Comparison of ENCODE assay signal across 8 mouse cellular contexts in the genomic region with DNA sequence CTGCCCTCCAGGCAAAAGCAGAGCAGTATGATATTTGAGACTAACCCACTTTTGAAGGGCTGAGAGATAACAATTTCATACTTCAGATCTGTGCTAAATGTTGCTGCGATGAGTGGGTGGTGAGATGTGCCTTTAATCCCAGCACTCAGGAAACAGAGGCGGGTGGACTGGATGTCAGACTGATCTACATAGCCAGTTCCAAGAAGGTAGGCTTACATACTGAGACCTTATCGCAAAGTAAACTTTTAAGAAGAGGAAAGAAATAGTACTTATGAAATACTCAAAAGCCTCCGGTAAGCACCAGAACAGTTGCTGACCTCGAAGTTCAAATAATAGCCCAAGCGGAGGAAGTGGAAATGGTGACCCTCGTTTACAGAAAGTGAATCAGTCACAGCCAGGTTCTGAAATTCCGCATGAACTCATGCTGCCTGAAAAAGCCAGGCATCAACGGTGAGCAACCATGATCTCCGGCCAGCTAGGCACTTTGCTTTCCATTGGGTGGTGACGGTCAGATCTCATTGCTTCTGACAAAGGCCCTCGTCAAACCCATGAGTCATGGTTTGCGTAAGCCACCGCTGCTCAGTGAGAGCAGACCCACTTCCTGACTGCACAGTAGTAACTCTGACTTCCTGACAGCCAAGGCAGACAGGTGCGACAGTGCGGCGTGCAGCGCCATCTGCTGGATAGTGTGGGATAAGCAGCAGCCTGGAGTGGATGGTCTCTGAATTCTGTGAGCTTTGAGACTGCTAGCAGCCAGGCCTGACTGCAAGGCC. TPM values are rescaled to one million over a fixed set of nuclear protein-coding genes. Genes with fewer than 3 reads are reported as not detected.
DNase-seq lines count a peak whose midpoint lies in the region; ATAC-seq and TF ChIP-seq lines count a peak whose summit lies in the region.

No protein-coding gene starts in this region.

- DNase-seq in T-cell, adult 2 months (ENCODE audit: low spot score) = peak; percentile 91
- peak; percentile 85 to 92 for DNase-seq in cerebellum, postnatal 36 days
- DNase-seq in gastrocnemius, adult 18-20 months (ENCODE audit: low spot score) = peak; percentile 93
- peak; percentile 90 for DNase-seq in hindbrain, postnatal 0 days (ENCODE audit: low spot score)
- peak; percentile 90 to 96 for DNase-seq in left cerebral cortex, adult 2 months (ENCODE audit: extremely low spot score in 1 of 2, low spot score in 2 of 2)
- peak; percentile 97 for DNase-seq in right cerebral cortex, adult 2 months (ENCODE audit: low spot score in 2 of 2)
- DNase-seq in urinary bladder, postnatal 14 days (ENCODE audit: low spot score) = peak; percentile 90

- H3K9me3 ChIP-seq in hindbrain, postnatal 0 days (ENCODE audit: low read length) = no peaks in the 10 kb centered on the region

- peak overlapping the region; percentile 11; the same call in 1 of the 2 replicates for H3K4me3 ChIP-seq in hindbrain, postnatal 0 days (ENCODE audit: low read length)
- H3K4me3 ChIP-seq in left cerebral cortex, adult 2 months = peak overlapping the region; percentile 19

- H3K4me1 ChIP-seq in hindbrain, postnatal 0 days (ENCODE audit: insufficient read depth, low read length) = no peaks in the 10 kb centered on the region

- TF ChIP-seq CTCF in hindbrain, postnatal 0 days (IDR thresholded peaks at IDR 0.05; ENCODE audit: low read depth) = peak; percentile 100
- peak; percentile 100 for TF ChIP-seq CTCF in left cerebral cortex, adult 2 months (IDR thresholded peaks at IDR 0.05)

- H3K9ac ChIP-seq in hindbrain, postnatal 0 days (replicated peaks; ENCODE audit: low read length) = no peak overlapping the region

- WGBS in hindbrain, postnatal 0 days = 26% methylated on average over 18 of the region's 18 CpGs

- no peaks in the 10 kb centered on the region for H3K36me3 ChIP-seq in hindbrain, postnatal 0 days (ENCODE audit: insufficient read depth, low read length)

- peak overlapping the region; percentile 43 for H3K4me2 ChIP-seq in hindbrain, postnatal 0 days (ENCODE audit: low read depth, low read length)

- ATAC-seq in hindbrain, postnatal 0 days = peak; percentile 97
- ATAC-seq in megakaryocyte, adult 5-6 weeks (ENCODE audit: poor library complexity, severe bottlenecking) = peak; percentile 77

- no peaks in the 10 kb centered on the region for H3K27me3 ChIP-seq in hindbrain, postnatal 0 days (ENCODE audit: insufficient read depth, low read length)

- intact Hi-C loops in left cerebral cortex, adult 2 months (cut with DNase I) = loop anchor here (1.0 to 10.0 kb wide), 6 partner anchors 80 to 1160 kb away; a partner anchor contains a TSS

- no peak overlapping the region for H3K27ac ChIP-seq in hindbrain, postnatal 0 days
- H3K27ac ChIP-seq in left cerebral cortex, adult 2 months = peak overlapping the region; percentile 74

RNA-seq across cellular contexts. Expression of a gene that starts 42.1 kb away (rescaled TPM):
- total RNA-seq in gastrocnemius, adult 18-20 months (2021) = 10 to 100 TPM; 29.0 to 31.2 TPM
- 69.6 and 69.7 TPM in 2 replicates for total RNA-seq in hindbrain, postnatal 0 days (2014; rRNA removed)
- polyA plus RNA-seq in hindbrain, postnatal 0 days (2015; fragmentation: Nextera tagmentation; extraction: Ambion mirVana) = 103 TPM in 2 replicates
- 10 to 100 TPM; 46.8 to 48.4 TPM for total RNA-seq in left cerebral cortex, adult 2 months (2021)
- 272 and 276 TPM in 2 replicates for total RNA-seq in megakaryocyte, adult 5-6 weeks (2015)
- total RNA-seq in megakaryocyte, adult 5-6 weeks (2017) = 147 and 155 TPM in 2 replicates
